Mouse (Mus musculus): ENCODE measurements around the gene Filip1l. TPM values are rescaled to one million over a fixed set of nuclear protein-coding genes. Genes with fewer than 3 reads are reported as not detected.

The Filip1l gene
- polyA plus RNA-seq, 1 experiment from 2014 or later = 10.5 TPM

DNA sequence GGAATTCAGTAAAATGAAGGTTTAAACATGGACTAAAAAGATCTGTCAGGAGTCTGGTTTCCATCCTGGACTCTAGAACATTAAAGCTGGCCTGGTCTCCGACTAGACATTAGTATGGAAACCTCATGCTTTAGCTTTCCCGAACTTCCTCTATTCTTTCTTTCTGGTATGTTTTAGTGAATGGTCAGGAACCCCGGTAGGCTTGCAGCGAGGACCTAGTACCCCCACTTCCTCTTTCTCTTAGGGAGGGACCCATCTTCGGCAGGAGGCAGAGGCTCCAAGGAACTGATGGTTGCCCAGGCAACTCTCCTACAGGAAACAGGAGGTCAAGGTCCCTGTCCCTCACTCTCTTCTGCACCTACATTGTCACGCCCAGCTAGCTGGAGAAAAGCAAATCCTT is 43.4 kb downstream of the Filip1l start:
- DNase-seq (ENCODE audit: low spot score) = no peak

DNA sequence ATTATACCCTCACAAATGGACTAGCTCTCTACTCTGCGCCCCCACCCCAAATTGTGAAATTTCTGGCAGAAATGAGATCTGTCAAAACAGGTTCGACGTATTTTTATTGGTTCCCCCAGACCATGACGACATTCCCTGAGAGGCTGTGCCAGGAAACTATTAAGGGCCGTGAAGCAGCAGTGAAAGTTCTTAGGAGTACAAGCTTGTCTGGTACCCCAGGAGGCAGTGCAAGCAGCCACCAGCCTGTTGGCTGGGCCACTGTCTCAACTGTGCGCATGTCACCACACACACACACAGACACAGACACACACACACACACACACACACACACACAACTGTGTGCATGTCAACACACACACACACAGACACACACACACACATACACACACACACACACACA is 45.0 kb downstream of the Filip1l start:
- DNase-seq (ENCODE audit: low spot score) = no peak

DNA sequence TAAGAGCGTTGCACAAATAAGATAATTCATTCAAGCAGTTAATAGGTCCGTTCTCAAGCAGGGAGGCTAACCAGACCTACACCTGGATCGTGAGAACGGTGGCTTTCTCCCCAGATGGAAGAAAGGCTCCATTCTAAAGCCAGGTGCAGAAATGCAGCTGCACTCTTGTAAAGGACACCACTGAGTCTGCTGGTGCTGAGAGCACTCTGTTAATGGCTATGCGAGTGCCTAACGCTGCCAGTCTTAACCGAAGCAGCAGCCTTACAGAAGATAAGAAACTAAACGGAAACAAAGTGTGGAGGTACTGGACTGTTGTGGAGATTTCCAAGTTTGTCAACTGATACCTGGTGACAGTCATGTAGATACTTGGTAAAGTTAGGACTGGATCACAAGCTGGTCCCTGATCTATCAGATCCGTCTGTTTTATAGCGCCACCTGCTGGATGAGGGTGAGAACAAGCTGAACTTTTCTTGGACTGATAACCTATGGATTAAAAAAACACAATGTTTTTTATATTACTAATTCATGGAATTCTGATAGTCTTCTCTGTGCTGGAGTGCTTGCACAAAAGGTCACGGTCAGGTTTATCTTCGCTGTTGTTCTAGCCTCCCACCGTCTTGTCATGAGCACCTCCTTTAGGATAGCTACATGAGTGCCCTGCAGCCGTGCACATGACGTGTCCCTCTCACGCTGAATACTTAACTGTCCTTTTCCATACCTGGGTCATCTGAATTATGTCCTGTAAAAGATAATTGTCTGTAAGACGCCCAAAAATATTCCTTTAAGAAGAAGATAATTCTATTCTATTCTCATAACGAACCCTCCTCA is 45.7 kb downstream of the Filip1l start:
- peak; percentile 78 for DNase-seq (ENCODE audit: low spot score)

DNA sequence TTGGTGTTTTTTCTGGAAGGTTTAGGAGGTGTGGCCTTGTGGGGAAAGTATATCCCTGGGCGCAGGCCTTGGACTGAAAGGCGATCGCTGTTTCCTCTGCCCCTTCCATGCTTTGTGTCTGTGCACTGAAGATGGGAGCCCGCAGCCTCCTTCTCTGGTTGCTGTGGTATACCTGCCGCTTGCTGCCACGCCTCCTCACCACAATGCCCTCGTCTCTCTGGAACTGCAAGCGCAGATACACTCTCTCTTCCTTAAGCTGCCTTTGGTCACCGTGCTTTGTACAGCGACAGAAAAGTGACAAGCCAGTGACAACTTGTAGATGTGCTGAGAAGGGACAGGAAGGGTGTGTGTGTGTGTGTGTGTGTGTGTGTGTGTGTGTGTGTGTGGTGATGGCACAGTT is 46.7 kb downstream of the Filip1l start:
- peak; percentile 22 for DNase-seq (ENCODE audit: low spot score)

DNA sequence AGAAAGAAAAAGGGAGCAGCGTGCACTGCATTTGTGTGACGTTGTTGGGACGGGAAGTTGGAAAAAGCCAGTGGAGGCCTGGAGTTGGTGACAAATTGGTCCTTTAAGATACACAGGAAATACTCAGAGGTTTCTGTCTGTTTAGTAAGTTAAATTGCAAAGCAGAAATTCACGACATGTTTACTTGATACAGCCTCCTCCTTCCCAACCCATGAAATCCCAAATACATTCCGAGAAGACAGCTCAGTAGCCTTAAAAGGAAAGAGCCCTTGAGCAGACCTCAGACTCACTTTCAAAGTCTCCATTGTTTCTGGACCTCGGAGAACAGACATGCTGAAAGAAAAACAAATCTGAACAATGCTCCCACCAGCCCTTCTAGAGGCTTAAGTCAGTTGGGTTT is 48.8 kb downstream of the Filip1l start:
- DNase-seq (ENCODE audit: low spot score) = no peak

DNA sequence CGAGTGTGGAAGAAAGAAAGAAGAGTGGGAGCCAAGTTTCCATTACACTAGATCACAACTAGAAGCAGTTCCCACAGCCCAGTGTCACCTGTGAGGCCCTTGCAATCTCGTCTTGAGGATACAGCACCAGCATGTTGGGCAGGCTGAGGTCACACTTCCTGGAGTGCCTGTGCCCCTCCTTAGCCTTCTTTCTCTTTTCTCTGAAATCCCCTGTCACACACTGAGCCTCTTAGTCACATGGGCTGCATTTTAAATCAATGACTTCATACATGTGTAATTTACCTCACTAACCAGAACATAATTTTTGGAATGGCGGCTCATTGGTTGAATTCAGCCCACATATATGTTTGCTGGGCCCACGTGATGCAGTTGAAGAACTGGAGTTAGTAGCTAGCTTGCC is 50.0 kb downstream of the Filip1l start:
- peak; percentile 36 for DNase-seq (ENCODE audit: low spot score)

DNA sequence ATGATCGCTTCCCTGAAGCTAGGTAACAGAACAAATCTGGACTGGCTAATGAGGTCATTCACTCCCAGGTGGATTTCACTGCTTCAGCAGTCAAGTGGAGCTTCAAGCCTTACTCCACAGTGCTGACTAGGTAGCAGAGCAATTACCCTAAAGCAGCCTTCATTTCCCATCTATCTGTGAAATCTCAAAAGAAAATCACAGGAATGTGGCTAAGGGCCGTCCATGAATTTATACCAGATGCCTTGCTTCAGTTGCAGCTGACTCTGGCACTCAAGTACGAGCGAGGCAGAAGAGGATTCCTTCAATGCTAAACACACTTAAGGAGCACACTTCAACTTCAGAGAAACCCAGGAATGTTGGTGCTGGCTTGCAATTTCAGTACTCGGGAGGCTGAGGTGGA is 50.9 kb downstream of the Filip1l start:
- DNase-seq (ENCODE audit: low spot score) = no peak

DNA sequence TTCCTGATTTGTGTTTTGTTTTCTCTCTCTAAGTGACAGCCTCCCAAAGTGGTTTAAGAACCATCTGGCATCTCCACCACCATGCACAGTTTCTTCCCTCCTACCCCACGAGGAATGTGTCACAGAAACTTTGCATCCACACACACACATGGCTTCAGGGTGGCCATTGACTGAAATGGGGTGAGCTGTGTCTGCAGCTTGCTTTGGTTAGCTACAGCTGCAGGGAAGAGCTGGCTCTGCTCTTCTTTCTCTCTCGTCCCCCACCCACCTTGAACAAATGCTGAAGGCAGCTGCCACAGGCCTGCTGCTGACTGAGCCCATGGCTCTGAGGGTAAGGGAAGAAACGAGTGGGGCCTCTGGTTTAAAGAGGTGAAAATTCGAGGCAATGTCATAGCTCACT is 59.9 kb downstream of the Filip1l start:
- no peak for DNase-seq (ENCODE audit: low spot score)

DNA sequence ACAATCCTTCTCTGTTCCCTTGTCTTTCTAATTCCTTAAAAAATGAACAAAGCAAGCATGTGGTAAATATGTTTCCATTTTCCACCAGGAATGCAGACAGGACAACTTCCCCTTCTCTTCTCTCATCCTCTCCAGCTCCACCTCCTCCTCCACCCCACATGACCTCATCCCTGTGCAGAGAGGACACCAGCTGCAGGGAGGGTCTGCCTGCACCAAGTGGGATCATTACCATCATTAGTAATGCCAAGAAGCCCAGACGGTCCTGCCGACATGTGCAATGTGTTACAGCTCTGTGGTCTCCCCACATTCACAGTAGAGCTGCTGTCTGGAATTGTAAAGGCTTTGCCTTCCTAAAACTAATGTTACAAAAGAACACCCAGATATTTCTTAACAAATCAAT is 63.2 kb downstream of the Filip1l start:
- no peak for DNase-seq (ENCODE audit: low spot score)

DNA sequence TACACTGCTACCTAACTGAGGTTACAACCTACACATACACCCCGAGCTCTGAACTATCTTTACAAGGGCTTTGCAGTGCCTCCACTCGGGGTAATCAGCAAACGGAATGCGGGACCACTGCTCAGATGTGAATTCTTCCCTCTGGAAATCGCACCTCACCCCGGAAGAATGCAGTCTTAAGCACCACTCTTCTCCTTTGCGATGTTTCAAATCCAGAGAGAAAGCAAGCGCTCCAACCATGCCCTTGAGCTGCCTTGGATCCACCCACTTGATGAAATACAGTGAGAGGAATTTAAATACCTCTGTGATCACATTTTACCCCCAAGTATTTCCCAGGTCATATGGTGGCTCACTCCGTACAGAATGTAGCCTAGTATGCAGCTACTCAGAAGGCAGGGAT is 64.1 kb downstream of the Filip1l start:
- no peak for DNase-seq (ENCODE audit: low spot score)

DNA sequence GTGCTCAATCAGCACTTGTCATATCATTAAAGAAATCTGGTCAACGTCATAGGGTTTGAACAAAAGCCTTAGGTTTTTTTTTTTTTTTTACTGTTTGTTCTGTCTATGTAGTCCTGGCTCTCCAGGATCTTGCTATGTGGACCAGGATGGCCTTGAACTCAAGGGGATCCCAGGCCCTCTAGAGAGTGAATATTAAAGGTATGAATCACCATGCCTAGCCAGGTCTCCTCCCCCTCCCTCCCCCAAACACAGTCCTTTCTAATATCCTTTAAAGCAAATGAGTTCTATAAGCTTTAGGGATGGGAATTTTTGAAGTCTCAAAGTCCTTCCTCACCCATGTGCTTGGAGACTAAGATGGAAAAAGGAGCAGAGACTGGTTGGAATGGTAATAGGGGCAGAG is 65.1 kb downstream of the Filip1l start:
- no peak for DNase-seq (ENCODE audit: low spot score)

DNA sequence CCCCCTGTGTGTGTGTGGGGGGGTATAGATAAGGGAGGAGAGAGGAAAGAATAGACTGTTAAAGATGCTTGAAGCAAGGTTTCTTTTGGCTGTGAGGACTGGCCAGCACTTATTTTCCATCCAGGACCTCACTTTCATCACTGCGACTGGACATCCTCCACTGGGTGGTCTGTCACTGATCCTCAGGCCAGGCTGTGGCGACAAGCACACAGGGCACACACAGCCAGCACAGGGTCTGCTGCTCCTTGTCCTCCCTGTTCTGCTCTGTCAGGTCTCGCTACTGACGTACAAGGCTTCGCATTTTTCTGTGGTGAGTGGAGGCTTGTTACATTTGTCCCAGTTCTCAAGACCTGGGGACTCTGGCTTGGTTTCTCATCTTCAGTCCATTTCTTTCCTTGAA is 66.4 kb downstream of the Filip1l start:
- no peak for DNase-seq (ENCODE audit: low spot score)

DNA sequence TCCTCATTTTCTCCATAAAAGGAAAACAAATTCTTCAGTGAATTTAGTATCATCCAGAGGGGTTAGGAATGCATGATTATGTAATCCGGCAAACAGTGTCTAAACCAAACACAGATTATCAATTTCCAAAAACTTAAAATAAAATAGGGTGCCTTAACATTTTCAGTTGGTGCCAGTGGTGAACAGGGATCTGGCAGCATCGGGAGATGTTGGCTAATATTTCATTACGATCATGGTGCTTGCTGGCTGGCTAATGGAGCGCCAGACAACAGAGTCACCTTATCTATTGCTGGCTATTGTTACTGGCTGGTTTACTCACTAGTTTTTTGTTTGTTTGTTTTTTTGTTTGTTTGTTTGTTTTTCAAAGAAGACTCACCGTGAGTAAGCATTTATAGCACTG is 67.0 kb downstream of the Filip1l start:
- no peak for DNase-seq (ENCODE audit: low spot score)

DNA sequence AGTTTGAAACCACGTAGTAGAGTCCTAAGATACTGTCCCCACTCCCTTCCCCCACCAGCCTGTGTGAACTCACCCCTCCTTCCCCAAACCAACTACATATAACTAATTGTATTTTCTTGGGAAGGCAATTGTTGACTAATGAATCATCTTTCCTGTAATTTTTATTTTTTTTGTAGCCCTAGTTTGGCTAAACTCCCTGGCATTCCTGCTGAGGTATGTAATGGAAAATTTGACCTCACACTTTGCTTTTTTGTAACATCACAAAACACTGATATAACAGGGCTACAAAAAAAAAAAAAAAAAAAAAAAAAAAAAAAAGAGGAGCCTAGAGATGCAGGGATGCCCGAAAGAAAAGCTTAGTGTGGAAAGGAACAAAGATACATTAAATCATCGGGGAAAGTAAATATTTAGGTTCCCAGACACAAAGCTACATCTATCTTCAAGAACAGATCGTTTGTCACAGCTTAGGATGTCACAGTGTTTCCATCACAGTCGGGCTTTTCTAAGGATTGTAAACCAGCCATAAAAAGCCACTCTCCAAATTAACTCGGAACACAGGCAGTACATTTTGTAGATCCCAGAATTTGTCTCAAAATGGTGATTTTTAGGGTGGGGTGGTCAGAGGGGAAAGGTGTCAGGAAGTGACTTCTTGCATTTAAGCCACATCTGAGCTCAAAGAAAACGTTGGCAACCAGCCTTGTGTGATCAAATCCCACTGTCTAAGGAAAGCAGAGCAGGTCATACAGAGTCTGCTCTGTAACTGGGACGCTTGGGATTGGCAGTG is 68.1 kb downstream of the Filip1l start:
- no peak for DNase-seq (ENCODE audit: low spot score)

DNA sequence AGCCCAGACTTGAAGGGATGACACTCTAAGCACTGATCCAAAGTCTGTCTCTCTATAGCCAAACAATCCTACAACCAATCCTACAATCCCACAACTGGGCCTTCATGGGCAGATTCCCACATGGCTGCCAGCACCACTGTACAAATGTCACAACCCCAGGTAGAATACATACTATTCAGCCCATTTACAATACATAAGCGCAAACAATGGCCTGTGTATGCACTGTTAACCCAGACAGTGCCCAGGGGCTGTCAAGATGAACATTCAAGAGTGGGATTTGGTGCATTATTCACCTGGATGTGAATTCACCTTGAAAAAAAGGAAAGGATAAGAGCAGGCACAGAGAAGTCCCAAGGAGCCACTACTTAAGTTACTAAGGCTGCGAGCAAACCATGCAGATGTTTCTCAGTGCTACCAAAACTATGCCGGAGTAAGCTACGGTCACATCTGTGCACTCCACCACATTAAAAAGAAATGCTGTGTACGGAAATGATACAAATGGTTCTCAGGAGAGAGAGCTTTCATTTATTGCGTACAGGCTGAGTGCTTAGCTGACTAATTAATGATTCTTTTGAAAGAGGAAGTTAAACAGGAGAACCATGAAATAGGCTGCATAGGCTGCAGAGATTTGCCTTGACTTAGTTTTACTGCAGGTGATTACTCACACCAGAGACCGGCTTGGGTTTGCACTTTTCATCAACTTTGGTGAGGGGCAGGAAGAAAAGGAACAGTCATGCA is 69.0 kb downstream of the Filip1l start:
- peak; percentile 48 for DNase-seq (ENCODE audit: low spot score)

DNA sequence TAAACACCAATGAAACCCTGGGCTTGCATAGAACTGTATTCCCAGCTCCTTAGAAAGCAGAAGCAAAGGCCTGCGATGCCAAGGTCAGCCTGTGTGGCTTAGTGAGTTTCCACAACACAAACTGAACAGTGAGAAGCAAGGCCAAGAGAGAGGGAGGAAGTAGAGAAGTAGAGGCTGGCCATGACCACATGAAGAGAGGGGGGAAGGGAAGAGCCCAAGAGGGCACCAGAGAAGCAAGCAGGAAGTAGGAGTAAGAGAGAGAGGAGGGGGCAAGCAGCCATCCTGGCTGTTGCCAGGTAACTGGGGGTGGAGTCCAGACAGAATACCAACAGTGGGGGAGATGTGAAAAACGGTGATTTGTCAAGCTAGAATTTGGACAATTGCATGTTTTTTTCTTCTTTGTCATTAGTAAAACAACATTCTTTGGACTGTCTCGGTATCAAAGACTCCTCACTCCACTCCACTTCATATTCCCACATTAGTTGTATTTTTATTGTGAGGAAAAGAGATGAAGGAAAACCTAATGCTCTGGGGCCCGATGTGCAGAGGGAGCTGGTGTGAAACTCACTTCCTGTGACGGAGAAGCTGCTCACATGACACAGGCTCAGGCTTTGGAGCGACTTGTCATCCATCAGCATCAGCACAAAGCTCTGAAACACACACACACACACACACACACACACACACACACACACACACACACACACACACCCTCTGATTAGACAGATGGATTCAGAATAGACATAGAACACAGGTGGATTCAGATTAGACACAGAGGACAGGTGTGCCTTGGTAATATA is 70.3 kb downstream of the Filip1l start:
- peak; percentile 65 for DNase-seq (ENCODE audit: low spot score)

DNA sequence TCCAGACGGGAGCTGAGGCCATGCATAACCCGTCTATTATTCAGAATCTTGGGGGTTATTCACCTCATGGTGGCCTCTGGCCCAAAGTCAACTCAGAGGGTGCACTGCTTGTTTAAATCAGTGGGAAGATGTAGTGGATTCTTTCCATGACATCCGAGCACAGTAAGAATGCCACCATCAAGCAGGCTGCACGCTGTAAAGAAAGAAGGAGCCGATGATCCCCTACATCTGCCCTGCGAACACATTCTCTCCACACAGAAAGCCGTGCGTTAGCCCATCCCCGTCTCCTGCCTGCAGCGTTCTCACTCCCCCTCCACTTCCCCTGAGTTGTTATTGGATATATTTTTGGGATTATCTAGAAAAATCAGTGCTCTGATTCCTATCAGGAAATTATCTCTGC is 73.8 kb downstream of the Filip1l start:
- no peak for DNase-seq (ENCODE audit: low spot score)

DNA sequence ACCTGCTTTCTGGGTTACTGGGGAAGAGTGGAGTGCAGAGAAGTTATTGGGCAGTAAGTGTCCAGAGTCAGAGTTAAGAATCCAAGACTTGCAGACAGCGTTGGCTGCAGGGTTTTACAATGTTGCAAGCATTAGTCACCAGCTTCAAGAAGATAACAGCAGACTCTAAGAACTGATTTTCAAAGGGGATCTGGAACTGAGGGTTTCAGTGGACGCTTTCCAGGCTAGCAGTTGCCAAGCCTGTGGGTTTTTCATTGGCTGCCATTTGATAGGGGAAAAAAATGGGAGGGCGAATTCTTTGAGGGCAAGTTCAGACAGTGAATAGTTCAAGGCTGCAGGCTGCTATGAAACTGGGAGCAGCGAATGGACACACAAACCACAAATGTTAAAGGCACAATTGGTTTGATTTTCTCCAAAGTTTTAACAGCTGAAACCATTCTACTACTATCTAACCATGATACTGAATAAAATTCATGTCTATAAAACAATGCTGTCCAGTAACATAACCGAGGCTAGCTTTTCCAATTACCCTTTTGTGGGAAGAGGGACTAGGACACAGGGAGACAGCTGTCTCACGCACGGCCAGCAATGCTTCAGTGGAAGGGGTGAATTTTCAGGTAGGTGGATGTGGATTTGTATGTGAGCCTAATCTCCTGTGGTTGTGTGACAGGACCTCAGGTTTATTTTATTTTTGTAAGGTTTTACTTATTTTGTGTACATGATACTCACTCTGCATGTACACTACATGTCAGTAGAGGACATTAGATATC is 74.8 kb downstream of the Filip1l start:
- DNase-seq (ENCODE audit: low spot score) = no peak

DNA sequence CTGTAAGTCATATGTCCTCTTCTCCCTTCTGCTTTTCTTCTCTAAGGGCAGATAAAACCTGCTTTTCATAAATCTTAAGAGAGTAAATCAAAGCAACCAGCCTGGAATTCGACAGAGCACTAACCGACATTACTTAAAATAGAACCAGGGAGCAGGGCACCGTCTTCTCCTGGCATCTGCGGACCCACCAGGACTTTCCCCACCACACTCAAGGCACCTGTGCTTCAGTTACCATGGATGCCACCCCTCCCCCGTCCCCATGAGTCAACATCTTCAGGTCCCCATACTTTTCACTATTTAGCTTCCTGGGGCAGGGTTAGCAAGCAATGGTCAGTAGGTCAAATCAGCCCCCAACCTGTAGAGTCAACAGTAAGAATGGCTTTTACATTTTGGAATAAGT is 76.1 kb downstream of the Filip1l start:
- DNase-seq (ENCODE audit: low spot score) = no peak

DNA sequence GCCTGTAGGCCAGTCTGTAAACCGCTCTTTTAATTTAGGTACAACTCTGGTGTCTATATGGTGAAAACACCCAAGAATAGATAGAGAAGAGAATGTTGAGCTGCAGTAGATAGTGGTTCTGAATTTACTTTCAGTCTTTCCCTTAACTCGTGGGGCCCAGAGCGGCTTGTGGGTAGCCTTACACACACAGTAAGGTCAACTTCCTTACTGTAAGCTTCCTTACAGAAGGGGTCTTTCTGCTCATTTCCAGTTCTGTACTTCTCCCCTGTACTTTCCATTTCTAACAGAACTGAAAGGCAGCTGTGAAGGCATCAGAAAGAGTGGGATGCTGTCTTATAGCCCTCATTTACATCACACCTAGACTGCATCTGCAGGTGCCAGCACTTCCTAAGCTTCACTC is 78.4 kb downstream of the Filip1l start:
- peak; percentile 9 for DNase-seq (ENCODE audit: low spot score)

DNA sequence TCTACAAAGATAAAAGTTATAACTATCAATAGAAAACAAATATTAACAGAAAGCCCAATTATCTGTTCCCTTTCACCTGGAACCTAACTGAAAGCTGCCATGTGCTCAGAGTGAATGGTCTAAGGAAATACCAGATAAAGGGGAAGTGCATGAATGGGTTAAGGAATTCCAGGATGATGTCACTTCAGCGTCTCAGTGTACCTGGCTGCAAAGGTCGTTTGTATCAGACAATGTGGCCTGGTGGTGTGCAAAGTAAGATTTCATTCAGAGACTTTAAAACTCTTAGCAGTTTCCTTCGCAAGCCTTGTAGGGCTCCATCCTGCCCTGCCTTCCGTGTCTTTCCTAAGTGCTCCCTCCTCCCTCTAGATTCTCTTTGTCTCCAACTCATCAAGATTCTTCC is 80.3 kb downstream of the Filip1l start:
- DNase-seq (ENCODE audit: low spot score) = no peak
